Mouse (Mus musculus): ENCODE data around the gene Specc1. TPM values are rescaled to one million over a fixed set of nuclear protein-coding genes. Genes with fewer than 3 reads are reported as not detected.
A peak's percentile ranks its signal among the peaks of the same experiment; 100 is the strongest.

The Specc1 gene
- total RNA-seq, 2 experiments from 2014 or later, result 91.4 to 93.9 TPM

GRCm38 (mm10) chr11:62159803-62160202 lies 203.2 kb downstream of the Specc1 start:
- DNase-seq (ENCODE audit: low spot score in 2 of 2), result no peak

- no peak for DNase-seq (ENCODE audit: low spot score in 2 of 2)
Observed at GRCm38 (mm10) chr11:62161450-62161849, 204.9 kb downstream of the Specc1 start.

DNA sequence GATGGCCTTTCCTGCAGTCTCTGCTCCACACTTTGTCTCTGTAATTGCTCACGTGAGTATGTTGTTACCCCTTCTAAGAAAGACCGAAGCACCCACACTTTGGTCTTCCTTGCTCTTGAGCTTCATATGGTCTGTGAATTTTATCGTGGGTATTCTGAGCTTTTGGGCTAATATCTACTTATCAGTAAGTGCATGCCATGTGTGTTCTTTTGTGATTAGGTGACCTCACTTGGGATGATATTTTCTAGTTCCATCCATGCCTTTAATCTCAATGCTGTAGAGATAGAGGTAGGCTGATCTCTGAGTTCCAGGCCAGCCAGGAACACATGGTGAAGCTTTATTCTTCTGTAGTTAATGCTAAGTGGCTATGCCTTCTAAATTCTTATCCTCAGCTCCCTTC lies 207.8 kb downstream of the Specc1 start:
- DNase-seq (ENCODE audit: low spot score in 2 of 2), result no peak

DNA sequence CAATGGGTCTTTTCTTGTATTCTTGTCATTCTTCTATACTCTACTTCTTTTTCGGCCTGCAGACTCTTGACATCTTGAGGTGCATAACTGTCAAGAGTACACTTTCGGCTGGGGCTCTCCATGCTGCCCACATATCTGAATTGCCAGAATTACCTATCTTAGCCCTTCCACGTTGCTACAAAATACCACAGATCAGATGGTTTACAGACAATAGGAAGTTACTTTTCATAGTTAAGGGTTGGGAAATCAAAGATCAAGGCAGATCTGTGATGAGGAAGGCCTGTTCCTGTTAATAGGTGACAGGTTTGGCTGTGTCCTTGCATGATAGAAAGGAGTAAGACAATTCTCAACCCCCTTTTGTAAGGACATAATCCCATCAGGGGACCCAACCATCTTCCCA lies 209.9 kb downstream of the Specc1 start:
- no peak for DNase-seq (ENCODE audit: low spot score in 2 of 2)

DNA sequence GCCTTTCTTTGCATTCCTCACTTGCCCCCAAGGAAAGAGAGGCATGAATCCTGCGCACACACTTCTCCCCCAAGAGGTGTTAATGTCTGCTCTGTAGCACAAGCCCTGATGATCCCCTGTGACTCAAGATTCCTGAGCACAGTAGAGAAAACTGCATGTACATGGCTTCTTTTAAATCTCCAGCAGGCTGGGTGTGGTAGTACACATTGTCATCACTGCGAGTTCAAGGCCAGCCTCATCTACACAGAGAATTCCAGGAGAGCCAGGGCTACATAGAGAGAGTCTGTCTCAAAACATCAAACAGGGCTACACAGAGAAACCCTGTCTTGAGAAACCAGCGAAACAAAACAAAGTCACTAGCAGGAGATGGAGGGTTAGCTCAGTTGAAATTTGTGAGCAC lies 211.6 kb downstream of the Specc1 start:
- no peak for DNase-seq (ENCODE audit: low spot score in 2 of 2)

GRCm38 (mm10) chr11:62177395-62178113 lies 221.0 kb downstream of the Specc1 start:
- no peak for DNase-seq (ENCODE audit: low spot score in 2 of 2)

- no peak for DNase-seq (ENCODE audit: low spot score in 2 of 2)
Observed at GRCm38 (mm10) chr11:62180791-62181190, 224.2 kb downstream of the Specc1 start.

DNA sequence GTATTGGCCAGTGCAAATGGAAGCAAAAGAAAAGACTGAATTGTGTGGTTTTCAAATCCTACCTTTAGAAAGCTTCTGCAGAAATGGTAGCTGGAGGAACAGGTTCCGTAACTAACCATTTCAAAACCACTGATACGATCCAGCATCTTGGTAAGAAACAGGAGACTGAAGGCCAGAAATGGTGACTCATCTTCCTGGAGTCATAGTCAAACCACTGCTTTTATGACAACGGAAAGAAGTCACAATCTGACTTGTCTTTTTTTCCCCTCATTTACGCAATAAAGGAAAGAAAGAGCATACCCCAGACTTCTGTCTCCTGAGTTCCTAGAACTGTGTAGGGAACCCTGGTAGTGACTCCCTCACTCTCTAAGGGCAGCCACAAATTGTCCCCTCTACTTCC lies 228.3 kb downstream of the Specc1 start:
- no peak for DNase-seq (ENCODE audit: low spot score in 2 of 2)

GRCm38 (mm10) chr11:62187074-62187473 lies 230.5 kb downstream of the Specc1 start:
- no peak for DNase-seq (ENCODE audit: low spot score in 2 of 2)

DNA sequence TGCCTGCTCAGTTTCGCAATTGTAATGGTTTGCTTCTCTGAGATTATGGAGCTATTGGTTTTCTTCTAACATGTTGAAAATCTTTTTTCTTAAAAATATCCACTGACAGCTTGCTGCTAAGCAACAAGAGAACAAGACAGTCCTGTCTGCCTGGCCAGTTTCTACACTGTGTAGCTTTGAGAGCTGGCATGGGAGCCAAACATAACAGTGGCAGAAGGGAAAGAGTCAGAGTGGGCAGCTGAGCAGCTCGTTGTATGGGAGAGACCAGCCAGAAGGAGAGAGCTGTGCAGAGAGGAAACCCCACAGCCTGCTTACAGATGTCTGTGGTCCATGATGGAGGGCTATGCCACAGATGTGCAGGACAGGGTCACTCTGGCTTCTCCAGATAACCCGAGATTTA lies 235.5 kb downstream of the Specc1 start:
- DNase-seq (ENCODE audit: low spot score in 2 of 2), result peak; percentile 32 to 57

- DNase-seq (ENCODE audit: low spot score in 2 of 2), result no peak
Observed at GRCm38 (mm10) chr11:62193116-62193515, 236.6 kb downstream of the Specc1 start.

GRCm38 (mm10) chr11:62194217-62194616 lies 237.7 kb downstream of the Specc1 start:
- no peak for DNase-seq (ENCODE audit: low spot score in 2 of 2)

DNA sequence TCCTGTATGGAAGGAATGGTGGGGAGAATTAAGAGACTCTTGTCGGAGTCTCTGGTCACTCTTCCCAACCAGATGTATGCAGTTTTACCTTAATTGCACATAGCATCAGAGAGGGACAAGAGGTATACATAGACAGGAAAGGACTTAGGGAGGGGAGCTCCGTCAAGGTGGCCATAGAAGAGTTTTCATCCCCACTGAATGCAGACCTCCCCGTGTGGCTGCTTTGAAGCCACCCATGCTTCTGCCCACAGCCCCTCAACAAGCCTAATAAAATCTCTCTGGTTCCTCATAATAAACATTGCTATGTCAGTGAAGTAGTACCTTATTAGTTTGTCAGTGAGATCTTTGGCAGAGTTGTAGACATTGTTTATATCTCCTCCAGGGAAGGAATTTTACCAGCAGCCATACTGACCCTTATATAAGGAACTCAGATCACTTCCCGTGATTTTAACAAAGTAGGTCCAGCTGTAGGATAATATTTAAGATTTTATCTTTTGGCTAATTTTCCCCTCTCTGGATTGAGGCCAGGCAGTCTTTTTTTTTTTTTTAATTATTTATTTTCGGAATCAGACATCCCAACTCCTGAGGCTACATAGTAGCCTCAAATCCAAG lies 244.4 kb downstream of the Specc1 start:
- no peak for DNase-seq (ENCODE audit: low spot score in 2 of 2)

DNA sequence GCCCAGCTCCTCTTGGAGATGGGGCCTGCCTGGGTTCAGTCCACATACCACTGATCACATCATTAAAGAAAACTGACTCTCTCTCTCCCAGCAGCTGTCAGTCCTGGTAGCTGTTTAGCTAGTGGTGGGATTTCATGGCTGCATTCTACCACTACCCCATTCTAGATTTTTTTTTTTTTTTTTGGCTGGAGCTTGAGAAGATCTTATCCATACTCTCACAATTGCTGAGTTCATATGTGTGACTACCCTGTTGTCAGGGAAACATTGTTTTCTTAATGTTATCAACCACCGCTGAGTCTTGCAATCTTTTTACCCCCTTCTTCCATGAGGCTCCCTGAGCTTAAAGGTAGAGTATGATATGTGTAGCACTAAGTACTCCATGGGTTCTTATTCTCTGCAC lies 246.1 kb downstream of the Specc1 start:
- DNase-seq (ENCODE audit: low spot score in 2 of 2), result no peak

- no peak for DNase-seq (ENCODE audit: low spot score in 2 of 2)
Observed at GRCm38 (mm10) chr11:62209111-62209510, 252.5 kb downstream of the Specc1 start.

DNA sequence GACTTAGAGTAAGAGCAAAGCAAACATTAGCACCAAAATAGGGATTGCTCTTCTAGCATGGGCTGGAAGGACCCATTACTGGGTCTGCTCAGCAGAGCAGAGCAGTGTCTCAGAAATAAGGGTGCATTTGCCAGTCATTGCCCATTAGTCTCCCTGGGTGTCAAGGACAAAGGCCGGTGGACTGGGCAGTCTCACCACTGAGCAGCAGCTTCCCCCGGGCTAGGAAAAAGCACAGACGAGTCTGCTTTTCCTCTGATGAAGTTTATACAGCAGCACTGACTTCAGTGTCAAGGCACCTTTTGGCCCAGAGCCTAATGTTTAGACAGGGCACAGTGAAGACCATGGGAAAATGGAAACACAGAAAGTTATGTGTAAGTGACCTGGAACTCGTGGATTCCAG lies 253.3 kb downstream of the Specc1 start:
- no peak for DNase-seq (ENCODE audit: low spot score in 2 of 2)

- no peak for DNase-seq (ENCODE audit: low spot score in 2 of 2)
Observed at GRCm38 (mm10) chr11:62213384-62213989, 256.9 kb downstream of the Specc1 start.

- DNase-seq (ENCODE audit: low spot score in 2 of 2), result no peak
Observed at GRCm38 (mm10) chr11:62215107-62215506, 258.5 kb downstream of the Specc1 start.

- no peak for DNase-seq (ENCODE audit: low spot score in 2 of 2)
Observed at GRCm38 (mm10) chr11:62217751-62218150, 261.2 kb downstream of the Specc1 start.

GRCm38 (mm10) chr11:62220756-62221510 lies 264.4 kb downstream of the Specc1 start:
- no peak for DNase-seq (ENCODE audit: low spot score in 2 of 2)

- DNase-seq (ENCODE audit: low spot score in 2 of 2), result no peak
Observed at GRCm38 (mm10) chr11:62223416-62223815, 266.9 kb downstream of the Specc1 start.

DNA sequence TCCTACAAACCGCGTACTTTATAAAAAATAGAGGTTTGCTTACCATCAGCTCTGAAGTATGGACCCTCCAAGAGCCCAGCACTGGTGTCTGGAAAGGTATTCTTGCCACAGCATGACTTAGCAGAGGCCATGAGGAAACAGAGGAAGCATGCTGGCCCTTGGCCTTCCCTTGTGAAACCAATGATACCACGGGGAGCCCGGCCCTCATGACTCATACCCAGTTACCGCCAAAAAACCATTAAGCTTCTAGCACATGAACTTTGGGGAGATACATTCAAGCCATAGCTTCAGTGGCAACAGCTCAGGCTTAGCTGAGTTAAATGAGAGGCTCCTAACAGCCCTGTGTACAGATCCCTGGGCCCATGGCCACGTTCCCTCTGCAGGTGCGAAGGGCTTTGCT lies 267.4 kb downstream of the Specc1 start:
- no peak for DNase-seq (ENCODE audit: low spot score in 2 of 2)
